Mouse (Mus musculus): Measurements from ENCODE around the gene Gm20854. TPM values are rescaled to one million over a fixed set of nuclear protein-coding genes. Genes with fewer than 3 reads are reported as not detected.
"Not testable (repeated sequence)": the region's sequence is repeated elsewhere in the genome, so short reads cannot be mapped to it uniquely, and the experiment has no call there.

Gm20854 gene
- polyA plus RNA-seq (2014; fragmentation: Nextera tagmentation; extraction: Ambion mirVana): not detected in 2 replicates

DNA sequence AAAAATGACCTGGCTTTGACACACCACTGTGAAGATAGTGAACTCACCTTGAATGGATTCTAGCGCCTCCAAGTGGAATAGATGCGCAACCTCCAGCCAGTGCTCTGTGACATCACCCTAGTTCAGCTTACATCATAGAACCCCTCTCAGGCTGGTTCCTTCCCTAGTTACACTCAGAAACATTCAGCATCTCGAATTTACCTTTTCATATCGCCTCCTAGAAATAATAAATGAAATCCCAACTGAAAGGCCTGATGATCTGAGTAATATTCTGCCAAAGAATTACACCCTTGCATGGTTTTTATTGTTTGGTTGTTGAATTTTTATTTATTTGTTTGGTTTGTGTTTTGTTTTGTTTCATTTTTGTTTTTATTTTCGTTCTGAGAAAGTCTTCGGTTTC lies at the start of gene Gm20854:
TSS of gene Gm20854 (minus strand) at position 101 of the 400 bp plus-strand sequence.
- H3K9ac ChIP-seq (replicated peaks; ENCODE audit: low read depth, low read length); H3K27me3 ChIP-seq (ENCODE audit: control insufficient read depth, insufficient read depth, low read length); H3K36me3 ChIP-seq (ENCODE audit: control insufficient read depth, insufficient read depth, low read length); H3K9me3 ChIP-seq (ENCODE audit: control insufficient read depth, low read depth, low read length); H3K4me2 ChIP-seq (replicated peaks; ENCODE audit: low read depth, low read length); H3K4me1 ChIP-seq (ENCODE audit: control insufficient read depth, insufficient read depth, low read length); H3K4me3 ChIP-seq (ENCODE audit: low read depth, low read length); H3K27ac ChIP-seq (ENCODE audit: low read length); ATAC-seq (ENCODE audit: insufficient number of reproducible peaks, insufficient read depth, low FRiP score, low read depth): not testable (repeated sequence)
- no CpG with 5 or more reads among the region's 6 CpGs for WGBS

Measured in stomach, embryonic 14.5 days (tissue).